ENCODE assay signal across 9 mouse cellular contexts in genomic region chr15:91609713-91610112, GRCm38 (mm10). TPM values are rescaled to one million over a fixed set of nuclear protein-coding genes. Genes with fewer than 3 reads are reported as not detected.
DNase-seq lines count a peak whose midpoint lies in the region; ATAC-seq and TF ChIP-seq lines count a peak whose summit lies in the region.
"Had no signal": no experiment of that assay in that cellular context is flagged by ENCODE, and none has a peak within 500 bp of the region (broad histone marks: within the 10 kb centered on the region; RNA-seq: fewer than 3 reads in every experiment).

No protein-coding gene starts in this region.

- H3K4me2 ChIP-seq in intestine, embryonic 14.5 days (ENCODE audit: low read length), result no peak overlapping the region
- no peak overlapping the region for H3K4me2 ChIP-seq in intestine, embryonic 16.5 days (ENCODE audit: low read depth, low read length)
- H3K4me2 ChIP-seq in hindbrain, postnatal 0 days (ENCODE audit: low read depth, low read length), result no peak overlapping the region
- no peak overlapping the region for H3K4me2 ChIP-seq in liver, embryonic 14.5 days (ENCODE audit: low read depth)
- H3K4me2 ChIP-seq: embryonic facial prominence, embryonic 12.5 days had no signal

- H3K4me1 ChIP-seq in intestine, embryonic 14.5 days (replicated peaks; ENCODE audit: control insufficient read depth, insufficient read depth, low read length), result no peaks in the 10 kb centered on the region
- no peaks in the 10 kb centered on the region for H3K4me1 ChIP-seq in intestine, embryonic 16.5 days (ENCODE audit: control insufficient read depth, insufficient read depth, low read length)
- H3K4me1 ChIP-seq in hindbrain, postnatal 0 days (ENCODE audit: insufficient read depth, low read length), result no peaks in the 10 kb centered on the region
- H3K4me1 ChIP-seq in liver, embryonic 14.5 days (replicated peaks; ENCODE audit: control insufficient read depth in 2 of 2, insufficient read depth in 2 of 2, low read length in 1 of 2), result no peaks in the 10 kb centered on the region
- H3K4me1 ChIP-seq: embryonic facial prominence, embryonic 12.5 days had no signal

- 25% methylated on average over 8 of the region's 8 CpGs for WGBS in intestine, embryonic 14.5 days
- WGBS in intestine, embryonic 16.5 days, result 27% methylated on average over 8 of the region's 8 CpGs
- WGBS in hindbrain, postnatal 0 days, result 27% methylated on average over 8 of the region's 8 CpGs
- 17% methylated on average over 8 of the region's 8 CpGs for WGBS in liver, embryonic 14.5 days (ENCODE audit: insufficient replicate concordance)

- TF ChIP-seq CTCF in hindbrain, postnatal 0 days (IDR thresholded peaks at IDR 0.05; ENCODE audit: low read depth), result peak; percentile 72
- TF ChIP-seq CTCF in liver, embryonic 14.5 days (IDR thresholded peaks at IDR 0.05; ENCODE audit: low read depth), result peak; percentile 37

- H3K9me3 ChIP-seq in intestine, embryonic 14.5 days (ENCODE audit: control insufficient read depth, low read length), result no peaks in the 10 kb centered on the region
- no peaks in the 10 kb centered on the region for H3K9me3 ChIP-seq in intestine, embryonic 16.5 days (ENCODE audit: control insufficient read depth, low read length)
- H3K9me3 ChIP-seq in hindbrain, postnatal 0 days (ENCODE audit: low read length), result no peaks in the 10 kb centered on the region
- H3K9me3 ChIP-seq in liver, embryonic 14.5 days (ENCODE audit: control insufficient read depth, low read length), result no peaks in the 10 kb centered on the region
- H3K9me3 ChIP-seq: embryonic facial prominence, embryonic 12.5 days had no signal

- H3K36me3 ChIP-seq in intestine, embryonic 14.5 days (ENCODE audit: control insufficient read depth, insufficient read depth, low read length), result no peaks in the 10 kb centered on the region
- H3K36me3 ChIP-seq in intestine, embryonic 16.5 days (ENCODE audit: control insufficient read depth, insufficient read depth, low read length), result no peaks in the 10 kb centered on the region
- H3K36me3 ChIP-seq in hindbrain, postnatal 0 days (ENCODE audit: insufficient read depth, low read length), result no peaks in the 10 kb centered on the region
- H3K36me3 ChIP-seq in liver, embryonic 14.5 days (replicated peaks; ENCODE audit: control insufficient read depth, insufficient read depth, low read depth), result no peaks in the 10 kb centered on the region
- H3K36me3 ChIP-seq: embryonic facial prominence, embryonic 12.5 days had no signal

- no peak overlapping the region for H3K9ac ChIP-seq in intestine, embryonic 14.5 days (ENCODE audit: low read length)
- H3K9ac ChIP-seq in intestine, embryonic 16.5 days (ENCODE audit: low read depth, low read length), result no peak overlapping the region
- no peak overlapping the region for H3K9ac ChIP-seq in hindbrain, postnatal 0 days (replicated peaks; ENCODE audit: low read length)
- H3K9ac ChIP-seq in liver, embryonic 14.5 days (replicated peaks), result no peak overlapping the region
- H3K9ac ChIP-seq: embryonic facial prominence, embryonic 12.5 days had no signal

- DNase-seq in intestine, embryonic 14.5 days (ENCODE audit: low spot score), result peak; percentile 77
- peak; percentile 64 for DNase-seq in ZHBTc4 (ENCODE audit: low read depth, low spot score)
- peak; percentile 74 to 76 for DNase-seq in cerebellum, postnatal 36 days
- peak; percentile 81 for DNase-seq in hindbrain, postnatal 0 days (ENCODE audit: low spot score)
- DNase-seq in liver, embryonic 14.5 days (ENCODE audit: low read depth in 3 of 3, low spot score in 3 of 3), result peak in 2 of 3 experiments; percentile 6 to 11
- DNase-seq in retina, postnatal 1 day, result peak; percentile 77
- peak; percentile 81 for DNase-seq in urinary bladder, postnatal 14 days (ENCODE audit: low spot score)

- ATAC-seq in intestine, embryonic 14.5 days (replicated peaks; ENCODE audit: low FRiP score, low TSS enrichment, low read depth), result no peak
- no peak for ATAC-seq in intestine, embryonic 16.5 days
- ATAC-seq in hindbrain, postnatal 0 days, result no peak
- no peak for ATAC-seq in liver, embryonic 14.5 days (ENCODE audit: insufficient read depth)

- H3K4me3 ChIP-seq in intestine, embryonic 14.5 days (ENCODE audit: low read depth, low read length), result no peak overlapping the region
- H3K4me3 ChIP-seq in intestine, embryonic 16.5 days (ENCODE audit: low read length), result no peak overlapping the region
- no peak overlapping the region for H3K4me3 ChIP-seq in hindbrain, postnatal 0 days (ENCODE audit: low read length)
- no peak overlapping the region for H3K4me3 ChIP-seq in liver, embryonic 14.5 days (ENCODE audit: insufficient read depth in 1 of 2, low read depth in 2 of 2, low read length in 2 of 2)
- H3K4me3 ChIP-seq: embryonic facial prominence, embryonic 12.5 days had no signal

- H3K27me3 ChIP-seq in intestine, embryonic 14.5 days (replicated peaks; ENCODE audit: control insufficient read depth, insufficient read depth, low read length), result no peaks in the 10 kb centered on the region
- no peaks in the 10 kb centered on the region for H3K27me3 ChIP-seq in intestine, embryonic 16.5 days (replicated peaks; ENCODE audit: control insufficient read depth, insufficient read depth, low read length)
- H3K27me3 ChIP-seq in hindbrain, postnatal 0 days (ENCODE audit: insufficient read depth, low read length), result no peaks in the 10 kb centered on the region
- no peaks in the 10 kb centered on the region for H3K27me3 ChIP-seq in liver, embryonic 14.5 days (ENCODE audit: control insufficient read depth, insufficient read depth, low read length)
- H3K27me3 ChIP-seq: embryonic facial prominence, embryonic 12.5 days had no signal

- no peak overlapping the region for H3K27ac ChIP-seq in intestine, embryonic 14.5 days (ENCODE audit: low read depth)
- no peak overlapping the region for H3K27ac ChIP-seq in intestine, embryonic 16.5 days (ENCODE audit: low read length)
- no peak overlapping the region for H3K27ac ChIP-seq in hindbrain, postnatal 0 days
- H3K27ac ChIP-seq in liver, embryonic 14.5 days, result no peak overlapping the region
- H3K27ac ChIP-seq: embryonic facial prominence, embryonic 12.5 days had no signal

- TF ChIP-seq EP300 in liver, embryonic 14.5 days (IDR thresholded peaks at IDR 0.05; ENCODE audit: low read depth), result no peak

RNA-seq across cellular contexts. Expression of gene Slc2a13, which starts 36.7 kb away (rescaled TPM):
- polyA plus RNA-seq in intestine, embryonic 14.5 days (2014; fragmentation: Nextera tagmentation; extraction: Ambion mirVana), result 1.8 and 2.1 TPM in 2 replicates
- polyA plus RNA-seq in intestine, embryonic 16.5 days (2015; fragmentation: Nextera tagmentation; extraction: Ambion mirVana), result 0.75 and 0.93 TPM in 2 replicates
- total RNA-seq in hindbrain, postnatal 0 days (2014; rRNA removed), result 27.9 and 32.5 TPM in 2 replicates
- 4.3 and 4.4 TPM in 2 replicates for polyA plus RNA-seq in hindbrain, postnatal 0 days (2015; fragmentation: Nextera tagmentation; extraction: Ambion mirVana)
- 0.08 TPM in 2 replicates for polyA plus RNA-seq in liver, embryonic 14.5 days (2012; rRNA removed)
- polyA plus RNA-seq in liver, embryonic 14.5 days (2014; fragmentation: Nextera tagmentation; extraction: Ambion mirVana), result 0.05 and 0.08 TPM in 2 replicates

Comparison
In these comparisons a context has a peak if more than half of its experiments do, and no peak if none do; other contexts are left out.
1. DNase-seq: peak in every context shown above with its lines; median percentile 81 in hindbrain, postnatal 0 days; 81 in urinary bladder, postnatal 14 days; 77 in intestine, embryonic 14.5 days; 77 in retina, postnatal 1 day; 75 in cerebellum, postnatal 36 days; 64 in ZHBTc4; 8 in liver, embryonic 14.5 days.